Mouse (Mus musculus): ENCODE measurements around the gene Slc22a1.

GRCm38 (mm10) chr17:12702901-12703300, 27.3 kb upstream of the Slc22a1 start:
- TF ChIP-seq CTCF (conservative IDR thresholded peaks at IDR 0.05; ENCODE audit: insufficient read depth, insufficient read length, low read depth, low read length), result no peak
- TF ChIP-seq POLR2A (IDR thresholded peaks at IDR 0.05; ENCODE audit: low read depth, low read length), result no peak

Data from kidney, adult 2 months (tissue).